Mouse (Mus musculus) forebrain, embryonic 15.5 days (tissue): ENCODE data around the gene Mtln. TPM values are rescaled to one million over a fixed set of nuclear protein-coding genes. Genes with fewer than 3 reads are reported as not detected.

Experiments used
- ATAC-seq: fragments of 200-750 bp; cut with Nextera tagmentation; replicated peaks from 2 replicates; pipeline ENCODE4 v1.8.0; 2017; ENCODE audit warnings: mild to moderate bottlenecking, moderate TSS enrichment, moderate library complexity
- H3K27ac ChIP-seq: fragments of 300-500 bp; sonication (generic); replicated peaks from 2 replicates; pipeline ENCODE4 v1.5.1; 2015; ENCODE audit warnings: mild to moderate bottlenecking, inconsistent platforms
- H3K27me3 ChIP-seq: fragments of 300-500 bp; sonication (generic); 2 replicates; pipeline ENCODE4 v1.6.1; 2015; ENCODE audit warnings: inconsistent platforms
- H3K36me3 ChIP-seq: fragments of 300-500 bp; sonication (generic); 2 replicates; pipeline ENCODE4 v1.6.1; 2015; ENCODE audit warnings: mild to moderate bottlenecking, inconsistent platforms
- H3K4me1 ChIP-seq: fragments of 300-500 bp; sonication (generic); 2 replicates; pipeline ENCODE4 v1.6.1; 2015; ENCODE audit warnings: inconsistent platforms
- H3K4me2 ChIP-seq: fragments of 300-500 bp; sonication (generic); replicated peaks from 2 replicates; pipeline ENCODE4 v1.6.1; 2015; ENCODE audit warnings: mild to moderate bottlenecking, inconsistent platforms
- H3K4me3 ChIP-seq: fragments of 300-500 bp; sonication (generic); 2 replicates; pipeline ENCODE4 v1.5.1; 2015; ENCODE audit warnings: mild to moderate bottlenecking, inconsistent platforms
- H3K9ac ChIP-seq: fragments of 300-500 bp; sonication (generic); replicated peaks from 2 replicates; pipeline ENCODE4 v1.6.1; 2015; ENCODE audit warnings: mild to moderate bottlenecking, inconsistent platforms
- H3K9me3 ChIP-seq: fragments of 300-500 bp; sonication (generic); 2 replicates; pipeline ENCODE4 v1.6.1; 2016; ENCODE audit warnings: inconsistent platforms
- WGBS: fragments of 180-500 bp; shearing (Covaris S2); methylation state at CpG from one replicate; pipeline ENCODE4 v1.1.7; 2015; ENCODE audit warnings: mixed read lengths; 5-methylcytosine and 5-hydroxymethylcytosine counted together
- polyA plus RNA-seq: library from polyadenylated mRNA; unstranded; fragments of >200 nt; fragmentation: Nextera tagmentation; extraction: Ambion mirVana; gene quantifications from 2 replicates; pipeline ENCODE4 v1.2.1, GENCODE M21; 2015

Gene Mtln
- polyA plus RNA-seq: 31.8 and 36.1 TPM in 2 replicates

DNA sequence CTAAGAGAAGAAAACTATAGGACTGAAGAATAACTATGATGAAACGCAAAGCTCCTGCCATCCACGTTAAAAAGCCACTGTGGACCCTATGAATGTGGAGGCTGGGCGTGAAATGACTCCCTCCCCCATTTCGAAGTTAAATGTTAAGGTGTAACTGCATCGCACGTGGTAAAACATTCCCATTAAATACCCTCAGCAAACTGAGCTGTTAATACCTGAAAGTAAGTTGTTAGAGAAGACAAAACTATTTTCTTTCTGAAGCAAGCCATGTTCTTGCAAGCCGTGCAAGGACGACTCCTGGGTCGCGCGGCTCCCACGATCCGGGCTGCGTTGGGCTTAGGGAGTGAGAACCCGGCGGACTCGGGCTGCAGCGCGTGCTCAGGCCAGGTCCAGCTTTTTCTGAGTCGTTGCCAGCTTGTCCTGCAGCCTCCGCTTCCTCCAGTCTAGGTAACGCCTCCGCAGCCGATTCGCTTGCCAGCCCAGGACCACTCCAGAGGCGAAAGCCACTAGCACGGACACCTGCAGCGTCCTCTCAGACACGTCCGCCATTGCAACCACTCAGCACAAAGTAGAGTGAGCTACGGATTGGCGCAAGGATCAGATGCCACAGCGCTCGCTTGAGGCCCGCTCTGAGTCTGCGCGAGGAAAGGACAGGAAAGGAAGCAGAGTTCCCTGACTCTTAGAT, at the start of gene Mtln:
TSS of gene Mtln (minus strand) at position 570 of the 685 bp plus-strand sequence.
- H3K9ac ChIP-seq: peak within 1 kb of the TSS; percentile 81
- peak within 1 kb of the TSS; percentile 84 for H3K27ac ChIP-seq
- H3K4me1 ChIP-seq: peaks cover 32% of the 10 kb centered on the region
- ATAC-seq: peak; percentile 96
- H3K9me3 ChIP-seq: no peaks in the 10 kb centered on the region
- WGBS: under 1% methylated on average over 37 of the region's 37 CpGs
- H3K4me3 ChIP-seq: peak within 1 kb of the TSS; percentile 95
- H3K27me3 ChIP-seq: no peaks in the 10 kb centered on the region
- peak within 1 kb of the TSS; percentile 64 for H3K4me2 ChIP-seq
- no peaks in the 10 kb centered on the region for H3K36me3 ChIP-seq

DNA sequence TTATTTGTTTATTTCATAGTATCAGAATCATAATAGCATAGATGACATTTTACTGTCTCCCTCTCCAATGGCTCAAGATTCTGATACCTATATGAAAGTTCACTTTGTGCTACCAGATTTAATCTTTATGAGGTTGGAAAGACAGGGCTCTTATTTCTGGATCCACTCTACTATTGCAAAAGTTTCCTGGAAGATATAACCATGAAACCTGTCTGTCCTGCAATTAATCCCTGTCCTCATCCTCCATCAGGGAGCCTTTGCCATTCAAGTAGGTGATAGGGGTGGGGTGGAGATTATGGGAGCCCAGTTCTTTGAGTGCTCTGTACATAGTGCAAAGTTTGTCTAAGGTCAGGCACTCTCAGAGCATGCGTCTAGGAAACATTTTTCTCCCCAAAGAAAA, 49.1 kb upstream of the Mtln start:
- Histone ChIP-seq H3K27me3 (peaks cover 14% of the 10 kb centered on the region; the same call in 1 of the 2 replicates), H3K27ac (no peak overlapping the region), H3K36me3 (no peaks in the 10 kb centered on the region), H3K9me3 (no peaks in the 10 kb centered on the region), H3K9ac (no peak overlapping the region), H3K4me1 (no peaks in the 10 kb centered on the region), H3K4me3 (no peak overlapping the region), H3K4me2 (no peak overlapping the region)
- WGBS: 89% methylated on average over 1 of the region's 1 CpGs
- ATAC-seq: no peak

DNA sequence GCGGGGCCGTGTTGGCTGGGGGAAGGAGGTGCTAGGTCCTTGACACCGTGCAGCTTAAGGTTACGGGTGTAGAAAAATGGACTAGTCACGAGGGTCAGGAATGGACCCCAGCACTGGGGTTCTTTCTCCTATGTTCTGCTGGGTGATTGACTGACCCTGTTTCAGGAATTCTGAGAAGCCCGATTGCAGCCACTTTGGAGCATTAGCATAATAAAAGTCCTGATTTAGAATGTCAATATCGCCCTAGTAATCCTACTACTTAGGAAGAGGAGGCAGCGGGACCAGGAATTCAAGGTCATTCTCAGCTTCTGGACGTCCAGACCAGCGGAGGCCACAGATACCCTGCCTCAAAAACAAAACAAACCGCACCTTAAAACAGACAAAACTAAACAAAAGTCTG, 47.1 kb upstream of the Mtln start:
- Histone ChIP-seq H3K27me3 (peaks cover 14% of the 10 kb centered on the region; the same call in 1 of the 2 replicates), H3K4me2 (no peak overlapping the region), H3K36me3 (no peaks in the 10 kb centered on the region), H3K9ac (no peak overlapping the region), H3K9me3 (no peaks in the 10 kb centered on the region), H3K4me3 (no peak overlapping the region), H3K27ac (no peak overlapping the region), H3K4me1 (no peaks in the 10 kb centered on the region)
- 9% methylated on average over 11 of the region's 11 CpGs for WGBS
- no peak for ATAC-seq

DNA sequence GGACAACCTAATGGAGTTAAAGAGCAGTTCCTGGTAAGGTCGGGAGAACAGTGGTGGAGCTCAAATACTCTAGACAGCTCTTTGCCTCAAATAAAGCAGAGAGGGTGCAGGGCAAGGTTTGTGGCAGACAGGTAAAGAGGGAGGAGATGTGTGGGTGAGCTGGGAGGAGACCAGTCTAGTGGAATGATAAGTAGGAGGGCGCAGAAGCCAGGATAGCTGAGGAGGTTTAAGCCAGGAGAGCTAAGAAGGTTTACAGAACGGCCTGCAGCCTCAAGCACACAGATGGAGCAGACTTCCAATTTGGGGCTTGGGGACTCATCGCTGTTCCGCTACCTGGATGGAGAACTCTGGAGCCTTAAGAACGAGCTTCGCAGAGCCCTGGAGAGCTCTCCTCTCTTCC, 46.3 kb upstream of the Mtln start, which contains the start of gene Acoxl:
TSS of gene Acoxl (plus strand) at position 301 of the 400 bp plus-strand sequence.
- H3K9ac ChIP-seq: no peak within 1 kb of the TSS
- WGBS: 72% methylated on average over 7 of the region's 7 CpGs
- H3K9me3 ChIP-seq: no peaks in the 10 kb centered on the region
- H3K36me3 ChIP-seq: no peaks in the 10 kb centered on the region
- H3K4me2 ChIP-seq: no peak within 1 kb of the TSS
- no peaks in the 10 kb centered on the region for H3K4me1 ChIP-seq
- no peak within 1 kb of the TSS for H3K27ac ChIP-seq
- peaks cover 14% of the 10 kb centered on the region; the same call in 1 of the 2 replicates for H3K27me3 ChIP-seq
- no peak within 1 kb of the TSS for H3K4me3 ChIP-seq
- ATAC-seq: no peak

- H3K4me2 ChIP-seq: no peak overlapping the region
- H3K9ac ChIP-seq: no peak overlapping the region
- ATAC-seq: no peak
- H3K4me3 ChIP-seq: no peak overlapping the region
- no peaks in the 10 kb centered on the region for H3K36me3 ChIP-seq
- H3K4me1 ChIP-seq: peaks cover 20% of the 10 kb centered on the region
- H3K27me3 ChIP-seq: no peaks in the 10 kb centered on the region
- H3K9me3 ChIP-seq: no peaks in the 10 kb centered on the region
- no peak overlapping the region for H3K27ac ChIP-seq
- WGBS: 19% methylated on average over 2 of the region's 2 CpGs
Measured at GRCm38 (mm10) chr2:127832833-127833190, 40.5 kb upstream of the Mtln start.

DNA sequence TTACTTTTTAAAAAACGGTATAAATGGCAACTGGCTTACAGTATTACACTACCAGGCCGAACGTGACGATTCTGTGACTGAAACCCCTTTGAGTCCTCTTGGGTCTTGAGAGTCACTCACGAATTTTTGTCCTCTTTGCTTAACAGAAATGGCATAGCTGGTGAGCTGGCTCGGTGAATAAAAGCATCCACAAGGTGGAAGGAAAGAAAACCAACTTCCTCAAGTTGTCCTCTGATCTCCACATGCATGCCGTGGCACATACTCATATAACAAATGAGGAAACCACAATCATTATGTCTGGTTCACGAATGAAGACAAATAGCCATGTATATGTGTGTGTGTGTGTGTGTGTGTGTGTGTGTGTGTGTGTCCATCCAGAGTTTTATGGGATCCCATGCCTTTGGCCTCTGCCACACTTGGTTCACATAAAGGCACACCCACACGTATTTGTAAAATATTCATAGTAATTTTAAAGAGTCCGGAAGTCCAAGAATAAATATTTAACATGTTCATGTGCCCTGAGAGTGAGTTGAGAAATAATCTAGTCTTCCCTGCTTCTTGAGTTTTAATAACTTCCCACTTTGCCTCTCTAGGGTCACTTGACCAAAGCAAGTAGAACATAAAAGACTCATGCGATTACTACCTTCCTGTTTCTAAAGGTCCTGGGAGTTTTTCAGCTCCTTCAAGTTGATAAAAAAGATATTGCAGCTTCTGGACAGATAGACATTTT, 40.0 kb upstream of the Mtln start:
- 0 out of 2 replicates have a peak, but pooled peaks cover under 1% of the 10 kb centered on the region for H3K36me3 ChIP-seq
- no peak; the same call in 1 of the 2 replicates for ATAC-seq
- no peaks in the 10 kb centered on the region for H3K9me3 ChIP-seq
- peak overlapping the region; percentile 41 for H3K27ac ChIP-seq
- H3K4me2 ChIP-seq: peak overlapping the region; percentile 84
- H3K27me3 ChIP-seq: no peaks in the 10 kb centered on the region
- peak overlapping the region; percentile 45 for H3K9ac ChIP-seq
- WGBS: 40% methylated on average over 11 of the region's 11 CpGs
- H3K4me1 ChIP-seq: peaks cover 20% of the 10 kb centered on the region
- H3K4me3 ChIP-seq: peak overlapping the region; percentile 74

- Histone ChIP-seq H3K9ac (peak within 1 kb of the TSS; percentile 51), H3K27ac (peak within 1 kb of the TSS; percentile 41), H3K27me3 (no peaks in the 10 kb centered on the region), H3K9me3 (no peaks in the 10 kb centered on the region), H3K4me3 (peak within 1 kb of the TSS; percentile 74), H3K4me2 (peak within 1 kb of the TSS; percentile 84), H3K36me3 (0 out of 2 replicates have a peak, but pooled peaks cover 4% of the 10 kb centered on the region), H3K4me1 (peaks cover 20% of the 10 kb centered on the region)
- peak; percentile 100 for ATAC-seq
- under 1% methylated on average over 56 of the region's 56 CpGs for WGBS
Measured at GRCm38 (mm10) chr2:127831401-127832102, 39.3 kb upstream of the Mtln start, which contains the start of gene Bub1. Bub1 (minus strand) TSS chr2:127831865.

DNA sequence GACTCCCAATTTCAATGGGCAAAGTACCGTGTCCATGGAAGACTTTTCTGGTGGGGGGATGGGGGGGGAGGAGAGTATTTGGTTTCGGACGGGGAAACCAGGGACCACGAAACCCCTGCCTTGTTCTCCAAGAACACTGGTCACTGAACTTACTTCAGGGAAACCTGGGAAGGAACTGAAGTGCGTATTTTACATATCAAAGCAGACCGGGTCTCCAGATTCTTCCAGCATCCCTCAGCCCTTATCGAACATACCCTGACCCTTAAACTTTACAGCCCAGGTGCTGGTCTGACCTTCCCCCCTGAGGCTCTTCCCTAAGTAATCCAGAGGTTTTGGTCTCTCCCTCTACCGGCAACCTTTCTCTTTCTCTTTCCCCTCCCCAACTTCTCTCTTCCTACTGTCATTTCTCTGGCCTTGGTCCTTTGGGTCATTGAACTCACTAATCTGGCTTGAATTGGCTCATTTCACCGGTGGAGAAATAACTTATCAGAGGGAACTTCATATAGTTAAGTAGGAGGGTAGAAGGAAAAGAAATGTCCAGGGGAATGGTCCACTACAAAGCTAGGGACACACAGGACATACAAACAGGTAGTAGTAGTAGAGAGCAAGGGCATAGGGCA, 2.5 kb downstream of the Mtln start:
- Histone ChIP-seq H3K9me3 (no peaks in the 10 kb centered on the region), H3K27ac (no peak overlapping the region), H3K4me1 (peaks cover 32% of the 10 kb centered on the region), H3K4me2 (peak overlapping the region; percentile 65), H3K9ac (0 out of 2 replicates have a peak overlapping the region, but pooled peaks have one; percentile 62), H3K27me3 (no peaks in the 10 kb centered on the region), H3K36me3 (no peaks in the 10 kb centered on the region), H3K4me3 (peak overlapping the region; percentile 59)
- 16% methylated on average over 9 of the region's 9 CpGs for WGBS
- ATAC-seq: no peak

- Histone ChIP-seq H3K4me2 (peak overlapping the region; percentile 65), H3K4me3 (peak overlapping the region; percentile 59), H3K27me3 (no peaks in the 10 kb centered on the region), H3K27ac (no peak overlapping the region), H3K9ac (peak overlapping the region; percentile 62), H3K9me3 (no peaks in the 10 kb centered on the region), H3K36me3 (no peaks in the 10 kb centered on the region), H3K4me1 (peaks cover 32% of the 10 kb centered on the region)
- 3% methylated on average over 11 of the region's 11 CpGs for WGBS
- no peak for ATAC-seq
Measured at GRCm38 (mm10) chr2:127789138-127789537, 3.1 kb downstream of the Mtln start.

- ATAC-seq: peak; percentile 81
- H3K4me3 ChIP-seq: peak within 1 kb of the TSS; percentile 59
- H3K9me3 ChIP-seq: no peaks in the 10 kb centered on the region
- no peak within 1 kb of the TSS for H3K27ac ChIP-seq
- H3K27me3 ChIP-seq: no peaks in the 10 kb centered on the region
- peak within 1 kb of the TSS; percentile 65 for H3K4me2 ChIP-seq
- peak within 1 kb of the TSS; percentile 62 for H3K9ac ChIP-seq
- H3K4me1 ChIP-seq: peaks cover 32% of the 10 kb centered on the region
- no peaks in the 10 kb centered on the region for H3K36me3 ChIP-seq
- under 1% methylated on average over 40 of the region's 40 CpGs for WGBS
Measured at GRCm38 (mm10) chr2:127788440-127789116, 3.7 kb downstream of the Mtln start, which contains the start of gene Nphp1. Nphp1 (minus strand) TSS chr2:127788897.

GRCm38 (mm10) chr2:127787226-127787625, 5.1 kb downstream of the Mtln start:
- Histone ChIP-seq H3K27ac (no peak overlapping the region), H3K36me3 (no peaks in the 10 kb centered on the region), H3K4me3 (no peak overlapping the region), H3K4me1 (peaks cover 32% of the 10 kb centered on the region), H3K9ac (no peak overlapping the region), H3K4me2 (no peak overlapping the region), H3K27me3 (no peaks in the 10 kb centered on the region), H3K9me3 (no peaks in the 10 kb centered on the region)
- 92% methylated on average over 5 of the region's 5 CpGs for WGBS
- ATAC-seq: no peak
